Mouse (Mus musculus) midbrain, embryonic 11.5 days (tissue): ENCODE data around the gene Eif2b2. TPM values are rescaled to one million over a fixed set of nuclear protein-coding genes. Genes with fewer than 3 reads are reported as not detected.

Source experiments
- ATAC-seq: fragments of 200-750 bp; cut with Nextera tagmentation; 2 replicates; pipeline ENCODE4 v1.8.0; 2017; ENCODE audit warnings: moderate TSS enrichment, moderate library complexity; ENCODE audit not compliant: low FRiP score
- DNase-seq: peaks from one replicate; pipeline ENCODE4 v3.0.0; 2015; ENCODE audit warnings: low spot score; ENCODE audit errors: missing footprints
- H3K27ac ChIP-seq: fragments of 300-500 bp; sonication (generic); 2 replicates; pipeline ENCODE4 v1.5.1; 2014; ENCODE audit warnings: low read depth, low read length
- H3K27me3 ChIP-seq: fragments of 300-500 bp; sonication (generic); 2 replicates; pipeline ENCODE4 v1.6.1; 2014; ENCODE audit warnings: mild to moderate bottlenecking, low read length, moderate library complexity, mixed read lengths; ENCODE audit not compliant: control insufficient read depth, insufficient read depth
- H3K36me3 ChIP-seq: fragments of 300-500 bp; sonication (generic); 2 replicates; pipeline ENCODE4 v1.6.1; 2014; ENCODE audit warnings: mild to moderate bottlenecking, low read length, moderate library complexity, mixed read lengths; ENCODE audit not compliant: control insufficient read depth, insufficient read depth
- H3K4me1 ChIP-seq: fragments of 300-500 bp; sonication (generic); 2 replicates; pipeline ENCODE4 v1.6.1; 2014; ENCODE audit warnings: low read length; ENCODE audit not compliant: control insufficient read depth, insufficient read depth
- H3K4me2 ChIP-seq: fragments of 300-500 bp; sonication (generic); 2 replicates; pipeline ENCODE4 v1.6.1; 2014; ENCODE audit warnings: mild to moderate bottlenecking, moderate library complexity
- H3K4me3 ChIP-seq: fragments of 300-500 bp; sonication (generic); 2 replicates; pipeline ENCODE4 v1.5.1; 2014; ENCODE audit warnings: low read depth, low read length
- H3K9ac ChIP-seq: fragments of 300-500 bp; sonication (generic); 2 replicates; pipeline ENCODE4 v1.6.1; 2014; ENCODE audit warnings: low read length
- H3K9me3 ChIP-seq: fragments of 300-500 bp; sonication (generic); 2 replicates; pipeline ENCODE4 v1.6.1; 2016; ENCODE audit warnings: low read length; ENCODE audit not compliant: control insufficient read depth
- WGBS: fragments of 180-500 bp; shearing (Covaris S2); extraction: QIAGEN DNeasy Blood & Tissue Kit; methylation state at CpG from one replicate; pipeline ENCODE4 v1.1.7; 2014; 5-methylcytosine and 5-hydroxymethylcytosine counted together
- polyA plus RNA-seq: library from polyadenylated mRNA; unstranded; fragments of >200 nt; fragmentation: Nextera tagmentation; extraction: Ambion mirVana; gene quantifications from 2 replicates; pipeline ENCODE4 v1.2.1, GENCODE M21; 2014

Gene Eif2b2
- polyA plus RNA-seq, 1 experiment from 2014 or later, result 93.6 TPM

GRCm38 (mm10) chr12:85200929-85201829, 18.1 kb upstream of the Eif2b2 start:
- Histone ChIP-seq H3K9me3 (no peaks in the 10 kb centered on the region), H3K27me3 (no peaks in the 10 kb centered on the region), H3K4me3 (no peak overlapping the region), H3K4me2 (peak overlapping the region; percentile 29; the same call in 1 of the 2 replicates), H3K9ac (0 out of 2 replicates have a peak overlapping the region, but pooled peaks have one; percentile 32), H3K27ac (0 out of 2 replicates have a peak overlapping the region, but pooled peaks have one; percentile 6), H3K36me3 (no peaks in the 10 kb centered on the region), H3K4me1 (peaks cover 8% of the 10 kb centered on the region)
- DNase-seq (peak; percentile 84), ATAC-seq (peak; percentile 79)
- 15% methylated on average over 24 of the region's 24 CpGs for WGBS

- Histone ChIP-seq H3K27ac (no peak overlapping the region), H3K4me3 (no peak overlapping the region), H3K4me1 (peaks cover 8% of the 10 kb centered on the region), H3K9ac (no peak overlapping the region), H3K36me3 (no peaks in the 10 kb centered on the region), H3K9me3 (no peaks in the 10 kb centered on the region), H3K27me3 (no peaks in the 10 kb centered on the region), H3K4me2 (no peak overlapping the region)
- 77% methylated on average over 2 of the region's 2 CpGs for WGBS
- DNase-seq (peak; percentile 86), ATAC-seq (no peak)
These were observed 17.5 kb upstream of the Eif2b2 start for GRCm38 (mm10) chr12:85201830-85202147.

- 87% methylated on average over 7 of the region's 7 CpGs for WGBS
- Histone ChIP-seq H3K9ac (no peak overlapping the region), H3K27ac (no peak overlapping the region), H3K36me3 (no peaks in the 10 kb centered on the region), H3K4me1 (peaks cover 8% of the 10 kb centered on the region), H3K4me3 (no peak overlapping the region), H3K9me3 (no peaks in the 10 kb centered on the region), H3K27me3 (no peaks in the 10 kb centered on the region), H3K4me2 (no peak overlapping the region)
- peak; percentile 80 for DNase-seq
- no peak for ATAC-seq
These were observed 17.1 kb upstream of the Eif2b2 start for GRCm38 (mm10) chr12:85202191-85202590.

GRCm38 (mm10) chr12:85203699-85204098, 15.6 kb upstream of the Eif2b2 start:
- Histone ChIP-seq H3K9ac (no peak overlapping the region), H3K4me2 (no peak overlapping the region), H3K27me3 (no peaks in the 10 kb centered on the region), H3K36me3 (no peaks in the 10 kb centered on the region), H3K4me1 (peaks cover 8% of the 10 kb centered on the region), H3K27ac (no peak overlapping the region), H3K4me3 (no peak overlapping the region), H3K9me3 (no peaks in the 10 kb centered on the region)
- DNase-seq (no peak), ATAC-seq (no peak)
- 80% methylated on average over 5 of the region's 5 CpGs for WGBS

- H3K4me3 ChIP-seq, result no peak overlapping the region
- 56% methylated on average over 8 of the region's 8 CpGs for WGBS
These were observed 15.2 kb upstream of the Eif2b2 start for GRCm38 (mm10) chr12:85204105-85204504.

GRCm38 (mm10) chr12:85205425-85205824, 13.9 kb upstream of the Eif2b2 start:
- no peak overlapping the region for H3K27ac ChIP-seq

More at GRCm38 (mm10) chr12:85204105-85204504, 15.2 kb upstream of the Eif2b2 start:
- Histone ChIP-seq H3K9ac (no peak overlapping the region), H3K27ac (no peak overlapping the region), H3K9me3 (no peaks in the 10 kb centered on the region), H3K36me3 (no peaks in the 10 kb centered on the region), H3K4me2 (no peak overlapping the region), H3K27me3 (no peaks in the 10 kb centered on the region), H3K4me1 (peaks cover 8% of the 10 kb centered on the region)
- DNase-seq (no peak), ATAC-seq (no peak)

GRCm38 (mm10) chr12:85208687-85209199, 10.5 kb upstream of the Eif2b2 start:
- H3K4me1 ChIP-seq, result no peaks in the 10 kb centered on the region
- DNase-seq (peak; percentile 33), ATAC-seq (no peak)
- H3K4me3 ChIP-seq, result no peak overlapping the region
- no peak overlapping the region for H3K4me2 ChIP-seq
- no peaks in the 10 kb centered on the region for H3K27me3 ChIP-seq
- H3K27ac ChIP-seq, result no peak overlapping the region
- no peaks in the 10 kb centered on the region for H3K36me3 ChIP-seq
- WGBS, result 37% methylated on average over 7 of the region's 7 CpGs
- H3K9ac ChIP-seq, result no peak overlapping the region
- H3K9me3 ChIP-seq, result no peaks in the 10 kb centered on the region

More at GRCm38 (mm10) chr12:85205425-85205824, 13.9 kb upstream of the Eif2b2 start:
- DNase-seq (peak; percentile 59), ATAC-seq (no peak)
- Histone ChIP-seq H3K4me2 (no peak overlapping the region), H3K9me3 (no peaks in the 10 kb centered on the region), H3K36me3 (no peaks in the 10 kb centered on the region), H3K4me3 (no peak overlapping the region), H3K4me1 (peaks cover 8% of the 10 kb centered on the region), H3K27me3 (no peaks in the 10 kb centered on the region), H3K9ac (no peak overlapping the region)
- 93% methylated on average over 10 of the region's 10 CpGs for WGBS

- peak; percentile 57 for DNase-seq
- WGBS, result 88% methylated on average over 5 of the region's 5 CpGs
These were observed 4.2 kb upstream of the Eif2b2 start for GRCm38 (mm10) chr12:85215031-85215430.

GRCm38 (mm10) chr12:85217733-85218310, 1.5 kb upstream of the Eif2b2 start:
- ATAC-seq, result no peak
- DNase-seq, result peak; percentile 19
- 84% methylated on average over 2 of the region's 2 CpGs for WGBS
- no peak overlapping the region for H3K27ac ChIP-seq
- H3K4me3 ChIP-seq, result no peak overlapping the region
- H3K27me3 ChIP-seq, result no peaks in the 10 kb centered on the region
- H3K4me1 ChIP-seq, result peaks cover 11% of the 10 kb centered on the region
- H3K4me2 ChIP-seq, result no peak overlapping the region
- H3K9ac ChIP-seq, result no peak overlapping the region
- peaks cover 4% of the 10 kb centered on the region; the same call in 1 of the 2 replicates for H3K36me3 ChIP-seq
- H3K9me3 ChIP-seq, result no peaks in the 10 kb centered on the region

More at GRCm38 (mm10) chr12:85215031-85215430, 4.2 kb upstream of the Eif2b2 start:
- Histone ChIP-seq H3K27me3 (no peaks in the 10 kb centered on the region), H3K36me3 (no peaks in the 10 kb centered on the region), H3K4me3 (no peak overlapping the region), H3K9me3 (no peaks in the 10 kb centered on the region), H3K9ac (no peak overlapping the region), H3K4me2 (no peak overlapping the region), H3K27ac (no peak overlapping the region), H3K4me1 (peaks cover 2% of the 10 kb centered on the region)
- ATAC-seq, result no peak
